Mouse (Mus musculus) midbrain, embryonic 10.5 days (tissue): ENCODE measurements at regions not wholly inside any gene's neighbourhood (a gene's known extent, or its start where the extent isn't known, plus 50 kb on each side); places are given as distances from the start of the nearest gene placed in this dataset.

ENCODE experiments used
- DNase-seq: peaks from one replicate; pipeline ENCODE4 v3.0.0-alpha.2; 2017; ENCODE audit warnings: low spot score
- H3K27ac ChIP-seq: fragments of 300-500 bp; sonication (generic); replicated peaks from 2 replicates; pipeline ENCODE4 v1.5.1; 2016; ENCODE audit warnings: mild to moderate bottlenecking
- H3K27me3 ChIP-seq: fragments of 300-500 bp; sonication (generic); 2 replicates; pipeline ENCODE4 v1.6.1; 2016; ENCODE audit warnings: low read depth, mild to moderate bottlenecking; ENCODE audit not compliant: poor library complexity, severe bottlenecking
- H3K36me3 ChIP-seq: fragments of 300-500 bp; sonication (generic); 2 replicates; pipeline ENCODE4 v1.6.1; 2016; ENCODE audit warnings: mild to moderate bottlenecking, moderate library complexity
- H3K4me1 ChIP-seq: fragments of 300-500 bp; sonication (generic); 2 replicates; pipeline ENCODE4 v1.6.1; 2016
- H3K4me3 ChIP-seq: fragments of 300-500 bp; sonication (generic); 2 replicates; pipeline ENCODE4 v1.5.1; 2016; ENCODE audit warnings: mild to moderate bottlenecking, moderate library complexity
- H3K9me3 ChIP-seq: fragments of 300-500 bp; sonication (generic); replicated peaks from 2 replicates; pipeline ENCODE4 v1.6.1; 2016; ENCODE audit warnings: mild to moderate bottlenecking
- WGBS: fragments of 180-500 bp; shearing (Covaris S2); methylation state at CpG from one replicate; pipeline ENCODE4 v1.1.7; 2016; 5-methylcytosine and 5-hydroxymethylcytosine counted together

- no peak for DNase-seq
- Histone ChIP-seq H3K4me1 (no peaks in the 10 kb centered on the region), H3K27me3 (no peaks in the 10 kb centered on the region), H3K4me3 (no peak overlapping the region), H3K36me3 (no peaks in the 10 kb centered on the region), H3K9me3 (no peaks in the 10 kb centered on the region), H3K27ac (no peak overlapping the region)
- WGBS: 89% methylated on average over 2 of the region's 2 CpGs
These were observed 175.3 kb upstream of the Gm12728 start for GRCm38 (mm10) chr4:105614390-105614789.

GRCm38 (mm10) chr4:105626371-105627320, 163.0 kb upstream of the Gm12728 start:
- H3K9me3 ChIP-seq: no peaks in the 10 kb centered on the region
- 91% methylated on average over 14 of the region's 14 CpGs for WGBS
- DNase-seq: no peak
- H3K4me3 ChIP-seq: no peak overlapping the region
- H3K36me3 ChIP-seq: no peaks in the 10 kb centered on the region
- no peak overlapping the region for H3K27ac ChIP-seq
- H3K27me3 ChIP-seq: no peaks in the 10 kb centered on the region
- H3K4me1 ChIP-seq: no peaks in the 10 kb centered on the region

DNA sequence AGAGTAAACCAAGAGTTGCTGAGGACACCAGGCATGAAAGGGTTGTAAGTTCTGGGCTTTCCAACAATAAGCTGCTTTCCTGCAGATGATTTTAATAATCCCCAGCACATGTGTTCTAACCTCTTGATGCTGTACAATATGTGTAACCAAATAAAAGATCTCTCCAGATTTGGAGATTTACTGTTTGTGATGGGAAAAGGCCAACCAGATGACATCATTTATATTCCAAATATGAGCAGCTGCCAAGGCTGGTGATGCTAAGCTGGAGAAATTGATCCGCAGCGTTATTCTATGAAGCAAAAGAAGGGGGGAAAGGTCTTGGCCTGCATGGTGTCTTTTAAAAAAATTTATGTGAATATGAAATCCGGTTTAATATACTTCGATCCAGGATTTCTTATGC, 160.1 kb upstream of the Gm12728 start:
- no peaks in the 10 kb centered on the region for H3K36me3 ChIP-seq
- WGBS: 94% methylated on average over 4 of the region's 4 CpGs
- no peak overlapping the region for H3K27ac ChIP-seq
- no peak for DNase-seq
- H3K9me3 ChIP-seq: no peaks in the 10 kb centered on the region
- no peaks in the 10 kb centered on the region for H3K4me1 ChIP-seq
- H3K27me3 ChIP-seq: no peaks in the 10 kb centered on the region
- no peak overlapping the region for H3K4me3 ChIP-seq

- no peak overlapping the region for H3K27ac ChIP-seq
- 82% methylated on average over 11 of the region's 11 CpGs for WGBS
- no peak for DNase-seq
- no peaks in the 10 kb centered on the region for H3K9me3 ChIP-seq
- H3K36me3 ChIP-seq: no peaks in the 10 kb centered on the region
- no peaks in the 10 kb centered on the region for H3K27me3 ChIP-seq
- no peaks in the 10 kb centered on the region for H3K4me1 ChIP-seq
- H3K4me3 ChIP-seq: no peak overlapping the region
These were observed 158.9 kb upstream of the Gm12728 start for GRCm38 (mm10) chr4:105630595-105631369.

- 81% methylated on average over 7 of the region's 7 CpGs for WGBS
- Histone ChIP-seq H3K27ac (no peak overlapping the region), H3K36me3 (no peaks in the 10 kb centered on the region), H3K4me1 (no peaks in the 10 kb centered on the region), H3K4me3 (no peak overlapping the region), H3K27me3 (no peaks in the 10 kb centered on the region), H3K9me3 (no peaks in the 10 kb centered on the region)
- DNase-seq: no peak
These were observed 156.9 kb upstream of the Gm12728 start for GRCm38 (mm10) chr4:105632581-105633358.

- 96% methylated on average over 3 of the region's 3 CpGs for WGBS
- H3K27ac ChIP-seq: no peak overlapping the region
- H3K4me3 ChIP-seq: no peak overlapping the region
- no peaks in the 10 kb centered on the region for H3K36me3 ChIP-seq
- no peaks in the 10 kb centered on the region for H3K9me3 ChIP-seq
- H3K4me1 ChIP-seq: no peaks in the 10 kb centered on the region
- H3K27me3 ChIP-seq: no peaks in the 10 kb centered on the region
- no peak for DNase-seq
These were observed 155.9 kb upstream of the Gm12728 start for GRCm38 (mm10) chr4:105633789-105634188.

DNA sequence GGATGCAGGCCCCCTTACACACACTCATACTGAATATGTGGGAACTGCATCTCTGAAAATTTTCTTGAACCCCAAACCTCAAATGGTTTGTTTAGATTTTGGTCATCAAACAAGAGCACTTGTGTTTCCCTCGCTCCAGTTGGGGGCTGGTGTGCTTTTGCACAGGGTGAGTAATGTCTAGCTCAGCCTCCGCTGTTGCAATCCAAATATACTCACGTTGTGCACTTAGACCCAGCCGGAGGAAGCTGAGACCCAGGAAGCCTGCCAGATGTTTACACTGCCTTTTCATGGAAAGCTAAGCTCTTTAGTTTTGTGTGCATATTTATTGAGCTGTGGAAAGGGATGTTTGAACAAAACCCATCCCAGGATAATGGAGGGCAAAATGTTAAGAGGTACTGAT, 148.9 kb upstream of the Gm12728 start:
- WGBS: 64% methylated on average over 4 of the region's 4 CpGs
- no peaks in the 10 kb centered on the region for H3K36me3 ChIP-seq
- 0 out of 2 replicates have a peak, but pooled peaks cover 3% of the 10 kb centered on the region for H3K4me1 ChIP-seq
- no peak overlapping the region for H3K27ac ChIP-seq
- H3K9me3 ChIP-seq: no peaks in the 10 kb centered on the region
- H3K27me3 ChIP-seq: no peaks in the 10 kb centered on the region
- no peak overlapping the region for H3K4me3 ChIP-seq
- DNase-seq: no peak

GRCm38 (mm10) chr4:105641582-105641981, 148.1 kb upstream of the Gm12728 start:
- WGBS: 91% methylated on average over 4 of the region's 4 CpGs
- Histone ChIP-seq H3K9me3 (no peaks in the 10 kb centered on the region), H3K36me3 (no peaks in the 10 kb centered on the region)

DNA sequence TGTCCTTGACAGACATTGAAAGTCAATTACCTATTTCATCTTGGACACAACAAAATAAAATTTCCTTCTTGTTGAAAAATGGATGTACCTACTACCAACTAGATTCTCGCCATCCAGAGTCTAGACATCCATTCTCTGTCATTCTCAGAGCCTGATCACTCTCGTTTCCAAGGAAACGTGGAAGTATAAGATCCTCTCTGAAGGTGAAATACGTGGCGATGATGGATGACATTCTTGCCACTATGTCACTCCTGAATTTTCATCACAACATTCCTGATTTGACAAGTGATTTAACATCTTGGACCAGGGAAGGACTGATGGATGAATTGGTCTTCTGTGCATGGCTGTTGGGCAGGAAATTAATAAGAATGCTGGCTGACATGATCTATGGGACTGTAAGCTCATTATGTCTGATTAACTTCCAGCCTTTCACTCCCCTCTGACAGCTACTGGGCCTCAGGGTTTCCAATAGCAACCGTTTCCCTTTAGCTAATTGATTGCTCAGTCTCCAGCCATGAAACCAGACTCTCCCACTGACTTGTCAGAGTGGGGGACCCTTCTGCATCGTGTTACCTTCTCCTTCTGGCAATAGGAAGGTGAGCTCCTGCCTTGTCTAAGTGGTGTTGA, 140.7 kb upstream of the Gm12728 start:
- no peak for DNase-seq
- Histone ChIP-seq H3K4me1 (peaks cover 7% of the 10 kb centered on the region; the same call in 1 of the 2 replicates), H3K4me3 (no peak overlapping the region), H3K9me3 (no peaks in the 10 kb centered on the region), H3K36me3 (no peaks in the 10 kb centered on the region), H3K27me3 (no peaks in the 10 kb centered on the region), H3K27ac (no peak overlapping the region)
- 70% methylated on average over 7 of the region's 7 CpGs for WGBS

More at GRCm38 (mm10) chr4:105641582-105641981, 148.1 kb upstream of the Gm12728 start:
- no peak for DNase-seq
- Histone ChIP-seq H3K27me3 (no peaks in the 10 kb centered on the region), H3K27ac (no peak overlapping the region), H3K4me3 (no peak overlapping the region), H3K4me1 (0 out of 2 replicates have a peak, but pooled peaks cover 3% of the 10 kb centered on the region)

- no peak overlapping the region for H3K27ac ChIP-seq
- no peak for DNase-seq
- H3K9me3 ChIP-seq: no peaks in the 10 kb centered on the region
- no peaks in the 10 kb centered on the region for H3K36me3 ChIP-seq
- H3K4me3 ChIP-seq: no peak overlapping the region
- H3K4me1 ChIP-seq: peaks cover 7% of the 10 kb centered on the region; the same call in 1 of the 2 replicates
- 83% methylated on average over 2 of the region's 2 CpGs for WGBS
- H3K27me3 ChIP-seq: no peaks in the 10 kb centered on the region
These were observed 140.2 kb upstream of the Gm12728 start for GRCm38 (mm10) chr4:105649447-105649833.

GRCm38 (mm10) chr4:105656071-105656655, 133.5 kb upstream of the Gm12728 start:
- WGBS: 80% methylated on average over 5 of the region's 5 CpGs
- Histone ChIP-seq H3K27ac (no peak overlapping the region), H3K27me3 (no peaks in the 10 kb centered on the region), H3K36me3 (no peaks in the 10 kb centered on the region), H3K4me1 (no peaks in the 10 kb centered on the region), H3K4me3 (no peak overlapping the region), H3K9me3 (no peaks in the 10 kb centered on the region)
- DNase-seq: no peak

DNA sequence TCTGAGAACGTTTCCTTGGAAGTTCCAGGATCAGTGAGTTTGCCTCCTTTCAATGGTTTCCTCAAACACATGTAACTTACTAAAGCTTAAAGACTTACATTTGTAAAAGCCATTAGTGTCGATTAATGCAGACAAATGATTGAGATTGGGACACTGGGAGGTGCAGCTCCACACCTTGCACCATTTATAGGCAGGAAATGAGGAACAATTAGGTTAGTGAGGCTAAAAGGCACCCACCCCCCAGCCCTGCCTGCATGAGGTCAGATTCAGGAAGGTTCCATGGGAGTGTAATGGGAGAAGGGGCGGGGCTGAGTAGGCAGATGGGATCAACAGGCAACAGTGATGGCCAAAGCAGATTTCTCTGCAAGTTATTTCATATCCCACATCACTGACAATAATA, 131.1 kb upstream of the Gm12728 start:
- Histone ChIP-seq H3K4me1 (no peaks in the 10 kb centered on the region), H3K36me3 (no peaks in the 10 kb centered on the region), H3K4me3 (no peak overlapping the region), H3K9me3 (no peaks in the 10 kb centered on the region), H3K27me3 (no peaks in the 10 kb centered on the region), H3K27ac (no peak overlapping the region)
- DNase-seq: no peak
- WGBS: 72% methylated on average over 3 of the region's 3 CpGs
